Mouse (Mus musculus) lung, embryonic 16.5 days (tissue): ENCODE measurements around the gene Nars2. TPM values are rescaled to one million over a fixed set of nuclear protein-coding genes. Genes with fewer than 3 reads are reported as not detected.

Experiments used
- ATAC-seq: fragments of 200-750 bp; cut with Nextera tagmentation; 2 replicates; pipeline ENCODE4 v1.8.0; 2017; ENCODE audit warnings: low read depth, mild to moderate bottlenecking, moderate library complexity
- H3K27ac ChIP-seq: fragments of 300-500 bp; sonication (generic); 2 replicates; pipeline ENCODE4 v1.5.1; 2014; ENCODE audit warnings: mild to moderate bottlenecking, control low read depth, low read length
- H3K27me3 ChIP-seq: fragments of 300-500 bp; sonication (generic); 2 replicates; pipeline ENCODE4 v1.6.1; 2014; ENCODE audit warnings: low read depth, low read length, mixed read lengths; ENCODE audit not compliant: control insufficient read depth, insufficient read depth
- H3K36me3 ChIP-seq: fragments of 300-500 bp; sonication (generic); 2 replicates; pipeline ENCODE4 v1.6.1; 2014; ENCODE audit warnings: low read length; ENCODE audit not compliant: control insufficient read depth, insufficient read depth
- H3K4me1 ChIP-seq: fragments of 300-500 bp; sonication (generic); replicated peaks from 2 replicates; pipeline ENCODE4 v1.6.1; 2014; ENCODE audit warnings: low read length, mixed read lengths; ENCODE audit not compliant: control insufficient read depth, insufficient read depth
- H3K4me2 ChIP-seq: fragments of 300-500 bp; sonication (generic); 2 replicates; pipeline ENCODE4 v1.6.1; 2014; ENCODE audit warnings: low read depth, low read length, control low read depth
- H3K4me3 ChIP-seq: fragments of 300-500 bp; sonication (generic); 2 replicates; pipeline ENCODE4 v1.5.1; 2014; ENCODE audit warnings: mild to moderate bottlenecking, low read length, control low read depth
- H3K9ac ChIP-seq: fragments of 300-500 bp; sonication (generic); 2 replicates; pipeline ENCODE4 v1.6.1; 2014; ENCODE audit warnings: low read length, control low read depth
- H3K9me3 ChIP-seq: fragments of 300-500 bp; sonication (generic); 2 replicates; pipeline ENCODE4 v1.6.1; 2016; ENCODE audit warnings: low read length; ENCODE audit not compliant: control insufficient read depth
- WGBS: fragments of 180-500 bp; shearing (Covaris S2); extraction: QIAGEN DNeasy Blood & Tissue Kit; methylation state at CpG from one replicate; pipeline ENCODE4 v1.1.7; 2014; 5-methylcytosine and 5-hydroxymethylcytosine counted together
- polyA plus RNA-seq: library from polyadenylated mRNA; unstranded; fragments of >200 nt; fragmentation: Nextera tagmentation; extraction: Ambion mirVana; gene quantifications from 2 replicates; pipeline ENCODE4 v1.2.1, GENCODE M21; 2015

The Nars2 gene
- polyA plus RNA-seq, 1 experiment from 2014 or later = 18.0 TPM

DNA sequence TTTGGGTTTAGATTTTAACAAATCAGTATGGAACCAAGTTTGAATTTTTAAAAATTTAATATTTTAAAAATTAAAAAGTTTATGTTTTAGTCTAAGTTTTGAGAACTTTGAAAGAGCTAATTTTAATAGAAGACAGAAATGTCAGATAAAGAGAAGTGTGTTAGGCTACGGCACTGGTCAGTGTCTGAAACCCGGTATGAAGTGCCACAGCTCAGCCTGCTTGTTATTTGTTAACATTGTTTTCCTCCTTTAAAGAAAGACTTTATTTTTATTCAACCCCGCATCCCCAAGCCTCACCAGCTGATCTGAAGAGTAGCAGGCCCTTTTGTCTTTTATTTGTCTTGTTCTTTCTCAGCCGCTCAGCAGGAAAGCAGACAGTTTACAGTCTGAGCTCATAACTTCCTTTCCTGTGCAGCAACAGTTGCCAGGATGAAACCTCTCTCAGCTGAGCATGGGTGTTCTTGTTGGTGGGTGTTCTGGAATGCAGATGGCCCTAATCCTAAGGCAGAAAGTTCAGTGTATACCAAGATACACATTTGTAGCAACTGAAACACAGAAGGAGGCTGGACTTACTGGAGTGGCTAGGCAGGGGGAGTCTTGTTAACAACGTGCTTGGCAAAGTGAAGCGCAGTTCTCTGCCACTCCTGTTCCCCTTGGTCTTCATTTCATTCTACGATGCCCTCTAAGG lies 32.5 kb downstream of the Nars2 start:
- H3K9ac ChIP-seq = no peak overlapping the region
- H3K4me2 ChIP-seq = no peak overlapping the region
- H3K36me3 ChIP-seq = no peaks in the 10 kb centered on the region
- no peaks in the 10 kb centered on the region for H3K27me3 ChIP-seq
- peak overlapping the region; percentile 68 for H3K27ac ChIP-seq
- H3K4me3 ChIP-seq = no peak overlapping the region
- no peaks in the 10 kb centered on the region for H3K9me3 ChIP-seq
- H3K4me1 ChIP-seq = peaks cover 10% of the 10 kb centered on the region
- 28% methylated on average over 7 of the region's 7 CpGs for WGBS
- peak; percentile 75 for ATAC-seq

DNA sequence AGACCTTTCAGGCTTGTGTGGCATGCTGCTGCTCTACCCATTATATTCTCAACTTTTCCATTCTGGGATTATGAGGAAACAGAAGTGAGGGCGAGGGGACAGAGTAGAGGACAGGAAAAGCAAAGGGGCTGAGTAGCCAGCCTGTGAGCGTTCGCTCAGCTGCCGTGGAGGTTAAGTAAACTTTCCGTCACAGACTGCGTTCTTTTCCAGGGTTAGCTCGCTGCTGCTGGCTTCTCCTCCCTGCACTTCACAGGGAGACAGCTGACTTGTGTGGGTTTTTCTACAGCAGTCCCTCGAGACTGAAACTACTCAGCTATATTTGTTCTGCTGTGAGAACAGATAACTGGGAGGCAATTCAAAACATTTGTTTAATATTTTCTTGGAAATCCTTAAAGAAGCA lies 34.5 kb downstream of the Nars2 start:
- peak; percentile 78 for ATAC-seq
- Histone ChIP-seq H3K4me2 (peak overlapping the region; percentile 13), H3K27me3 (no peaks in the 10 kb centered on the region), H3K27ac (no peak overlapping the region), H3K36me3 (no peaks in the 10 kb centered on the region), H3K4me1 (peaks cover 10% of the 10 kb centered on the region), H3K4me3 (0 out of 2 replicates have a peak overlapping the region, but pooled peaks have one; percentile 0), H3K9me3 (no peaks in the 10 kb centered on the region), H3K9ac (no peak overlapping the region)
- WGBS = 7% methylated on average over 8 of the region's 8 CpGs

DNA sequence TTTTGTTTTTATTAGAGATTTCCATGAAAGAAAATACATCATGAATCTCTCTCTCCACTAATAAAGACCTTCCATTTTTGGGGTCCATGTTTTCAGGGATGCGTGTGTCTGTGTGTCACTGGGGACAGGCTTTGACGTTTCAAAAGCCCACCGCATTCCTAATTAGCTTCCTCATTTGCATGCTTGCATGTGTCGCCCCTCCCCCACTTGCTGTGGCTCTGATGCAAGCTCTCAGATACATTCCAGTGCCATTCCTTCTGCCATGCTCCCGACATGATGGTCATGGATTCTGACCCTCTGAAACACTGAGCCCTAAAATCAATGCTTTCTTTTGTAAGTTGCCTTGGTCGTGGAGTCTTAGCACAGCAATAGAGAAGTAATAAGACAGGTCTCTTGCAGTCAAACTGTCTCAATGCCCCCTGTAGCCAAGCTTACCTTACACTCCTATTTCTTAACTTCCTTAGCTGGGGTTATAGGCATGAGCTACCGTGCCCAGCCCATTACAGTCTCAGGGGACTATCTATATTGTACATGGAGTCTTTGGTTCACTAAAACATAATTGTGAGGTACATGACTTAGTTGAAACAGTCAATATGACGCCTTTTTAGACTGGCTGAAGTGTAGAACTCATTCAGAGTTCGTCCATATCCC lies 35.6 kb downstream of the Nars2 start:
- Histone ChIP-seq H3K4me3 (no peak overlapping the region), H3K9me3 (no peaks in the 10 kb centered on the region), H3K27me3 (no peaks in the 10 kb centered on the region), H3K9ac (no peak overlapping the region), H3K4me2 (no peak overlapping the region), H3K36me3 (no peaks in the 10 kb centered on the region), H3K27ac (no peak overlapping the region), H3K4me1 (peaks cover 10% of the 10 kb centered on the region)
- 58% methylated on average over 9 of the region's 9 CpGs for WGBS
- ATAC-seq = no peak

DNA sequence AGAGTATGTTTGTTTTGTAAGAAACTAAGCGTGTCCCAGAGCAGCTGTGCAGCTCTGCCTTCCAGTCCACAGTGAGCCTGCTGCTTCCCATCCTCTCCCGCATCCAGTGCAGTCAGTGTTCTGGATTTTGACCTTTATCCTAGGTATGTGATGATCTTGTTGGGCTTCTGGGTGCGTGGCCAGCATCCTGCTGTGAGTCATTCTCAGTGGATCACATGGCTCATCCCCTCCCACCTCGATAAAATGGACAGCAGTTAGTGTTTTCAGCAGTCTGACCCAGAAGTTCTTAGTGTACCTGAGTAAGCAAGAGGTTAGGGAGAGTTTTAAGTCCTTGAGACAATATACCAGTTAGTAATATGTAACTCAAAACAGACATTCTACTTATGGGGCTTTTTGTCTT lies 36.4 kb downstream of the Nars2 start:
- Histone ChIP-seq H3K27me3 (no peaks in the 10 kb centered on the region), H3K4me1 (peaks cover 10% of the 10 kb centered on the region), H3K27ac (no peak overlapping the region), H3K36me3 (no peaks in the 10 kb centered on the region), H3K4me2 (no peak overlapping the region), H3K9me3 (no peaks in the 10 kb centered on the region), H3K9ac (no peak overlapping the region), H3K4me3 (no peak overlapping the region)
- WGBS = 63% methylated on average over 4 of the region's 4 CpGs
- no peak for ATAC-seq

DNA sequence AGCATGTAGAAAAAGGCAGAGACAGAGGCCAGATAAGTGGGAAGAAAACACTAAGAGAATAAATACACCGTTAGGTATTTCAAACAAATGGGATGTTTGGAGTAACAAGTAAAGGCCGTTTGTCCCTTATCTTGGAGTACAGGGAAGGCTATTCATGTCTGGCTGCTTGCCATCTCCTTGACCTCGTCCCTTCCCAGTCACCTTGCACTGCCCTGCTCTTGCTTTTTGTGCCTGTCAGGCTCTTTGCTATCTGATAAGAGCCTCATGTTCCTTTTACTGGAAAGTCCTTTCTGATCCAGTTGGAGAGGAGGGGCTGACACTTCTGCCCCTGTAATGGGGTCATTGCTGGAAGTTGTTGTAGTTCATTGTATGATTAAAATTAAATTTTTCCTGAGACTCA lies 61.7 kb downstream of the Nars2 start:
- Histone ChIP-seq H3K4me1 (0 out of 2 replicates have a peak, but pooled peaks cover 2% of the 10 kb centered on the region), H3K4me2 (no peak overlapping the region), H3K4me3 (no peak overlapping the region), H3K27me3 (no peaks in the 10 kb centered on the region), H3K9me3 (no peaks in the 10 kb centered on the region), H3K27ac (no peak overlapping the region), H3K9ac (no peak overlapping the region), H3K36me3 (no peaks in the 10 kb centered on the region)
- ATAC-seq = no peak
- 6% methylated on average over 3 of the region's 3 CpGs for WGBS

DNA sequence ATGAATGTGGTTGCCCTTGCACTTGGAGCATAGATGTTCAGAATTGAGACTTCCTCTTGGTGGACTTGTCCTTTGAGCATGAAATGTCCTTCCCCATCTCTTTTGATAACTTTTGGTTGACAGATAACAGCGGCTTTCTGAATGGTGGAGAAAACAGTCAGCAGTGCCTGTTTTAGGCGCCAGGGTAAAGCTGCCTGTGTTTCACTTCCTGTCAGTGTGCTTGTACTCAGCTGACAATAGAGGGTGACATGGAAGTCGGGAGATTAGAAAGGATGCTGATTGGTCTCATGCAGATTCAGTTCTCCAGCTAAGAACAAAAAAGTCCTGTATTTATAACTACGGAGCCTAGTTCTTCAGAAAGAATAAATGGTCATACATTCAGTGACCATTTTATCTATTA lies 66.7 kb downstream of the Nars2 start:
- H3K36me3 ChIP-seq = no peaks in the 10 kb centered on the region
- H3K9me3 ChIP-seq = no peaks in the 10 kb centered on the region
- H3K4me2 ChIP-seq = no peak overlapping the region
- no peak overlapping the region for H3K4me3 ChIP-seq
- H3K9ac ChIP-seq = no peak overlapping the region
- WGBS = 40% methylated on average over 4 of the region's 4 CpGs
- ATAC-seq = no peak
- peaks cover 4% of the 10 kb centered on the region; the same call in 1 of the 2 replicates for H3K4me1 ChIP-seq
- no peaks in the 10 kb centered on the region for H3K27me3 ChIP-seq
- H3K27ac ChIP-seq = peak overlapping the region; percentile 36; the same call in 1 of the 2 replicates

DNA sequence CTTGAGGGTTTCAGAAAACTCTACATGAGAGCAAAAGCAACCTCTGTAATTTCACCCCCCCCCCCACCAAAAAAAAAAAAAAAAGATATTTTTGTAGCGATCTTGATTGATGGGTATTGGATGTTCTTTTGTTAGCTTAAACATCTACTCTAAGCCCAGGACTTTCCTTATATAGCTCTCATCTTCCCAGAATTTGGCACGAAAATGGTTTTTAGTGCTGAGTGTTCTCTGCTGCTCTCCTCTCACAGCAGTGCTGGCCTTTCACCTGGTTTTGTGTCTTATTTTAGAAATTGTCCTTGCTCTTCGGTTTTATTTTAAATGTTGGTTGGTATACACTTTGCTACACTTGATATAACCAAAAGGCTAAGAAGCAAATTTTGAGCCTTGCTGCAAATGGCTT lies 67.1 kb downstream of the Nars2 start:
- H3K27ac ChIP-seq = no peak overlapping the region
- peaks cover 3% of the 10 kb centered on the region; the same call in 1 of the 2 replicates for H3K4me1 ChIP-seq
- H3K9me3 ChIP-seq = no peaks in the 10 kb centered on the region
- 39% methylated on average over 3 of the region's 3 CpGs for WGBS
- H3K4me2 ChIP-seq = no peak overlapping the region
- H3K36me3 ChIP-seq = no peaks in the 10 kb centered on the region
- H3K9ac ChIP-seq = no peak overlapping the region
- H3K27me3 ChIP-seq = no peaks in the 10 kb centered on the region
- H3K4me3 ChIP-seq = no peak overlapping the region
- peak; percentile 60 for ATAC-seq

DNA sequence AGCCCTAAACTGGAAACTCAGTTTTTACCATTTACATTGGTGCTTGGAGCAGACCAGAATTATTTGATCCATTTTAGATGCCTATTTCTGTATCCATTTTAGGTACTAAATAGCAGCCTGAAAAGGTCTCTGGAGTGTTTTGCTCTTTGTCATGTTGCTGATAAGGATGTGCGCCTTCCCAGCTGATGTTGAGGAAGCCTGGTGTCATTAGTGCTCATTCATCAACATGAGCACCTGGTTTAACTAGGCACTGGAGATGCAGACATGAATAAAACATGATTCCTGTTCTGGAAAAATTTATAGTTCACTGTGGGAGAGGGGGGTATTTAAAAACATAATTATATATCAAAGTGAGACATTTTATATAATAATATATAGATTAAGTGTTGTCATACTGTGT lies 68.0 kb downstream of the Nars2 start:
- Histone ChIP-seq H3K4me2 (no peak overlapping the region), H3K27ac (no peak overlapping the region), H3K9me3 (no peaks in the 10 kb centered on the region), H3K4me3 (no peak overlapping the region), H3K27me3 (no peaks in the 10 kb centered on the region), H3K36me3 (no peaks in the 10 kb centered on the region), H3K4me1 (peaks cover 3% of the 10 kb centered on the region; the same call in 1 of the 2 replicates), H3K9ac (no peak overlapping the region)
- ATAC-seq = no peak
- 53% methylated on average over 1 of the region's 1 CpGs for WGBS

DNA sequence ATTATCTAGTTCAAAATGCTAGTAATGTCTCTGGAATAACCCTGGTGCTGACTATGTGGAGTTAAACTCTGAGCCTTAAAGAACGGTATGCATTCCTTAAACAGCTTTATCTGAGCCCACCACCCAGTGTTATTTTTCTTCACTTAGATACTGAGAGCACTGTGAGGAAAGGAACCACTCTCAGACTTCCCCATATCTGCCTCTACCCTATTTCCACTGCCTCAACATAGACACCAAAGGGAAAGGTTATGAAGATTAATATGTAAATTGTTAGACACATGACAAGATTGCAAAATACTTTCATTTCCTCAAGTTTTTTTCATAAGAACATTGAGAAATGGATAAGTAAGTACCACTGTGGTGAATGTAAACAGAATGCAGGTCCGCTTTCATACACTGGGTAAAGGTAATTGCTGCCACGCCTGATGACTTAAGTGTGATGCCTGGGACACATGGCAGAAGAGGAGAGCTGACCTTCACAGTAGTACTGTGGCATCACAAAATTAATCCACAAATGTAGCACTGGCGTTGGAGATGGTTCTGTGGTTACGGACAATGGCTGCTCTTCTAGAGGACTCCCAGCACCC lies 75.6 kb downstream of the Nars2 start:
- Histone ChIP-seq H3K27me3 (no peaks in the 10 kb centered on the region), H3K4me1 (no peaks in the 10 kb centered on the region), H3K4me2 (no peak overlapping the region), H3K9me3 (no peaks in the 10 kb centered on the region), H3K27ac (no peak overlapping the region), H3K36me3 (no peaks in the 10 kb centered on the region), H3K9ac (no peak overlapping the region), H3K4me3 (no peak overlapping the region)
- 85% methylated on average over 5 of the region's 5 CpGs for WGBS
- no peak for ATAC-seq
